Mouse (Mus musculus): ENCODE data around the gene 6030445D17Rik.

GRCm38 (mm10) chr4:136459210-136459609, 2.8 kb upstream of the 6030445D17Rik start:
- TF ChIP-seq POLR2A (IDR thresholded peaks at IDR 0.05; ENCODE audit: extremely low read depth, insufficient read depth, low read length) (no peak), CTCF (IDR thresholded peaks at IDR 0.05; ENCODE audit: low read depth, low read length) (no peak)
